Mouse (Mus musculus) bone marrow, adult 2 months (tissue): ENCODE measurements around the gene Odf4.

Experiments used
- CTCF ChIP-seq: fragments of 200-500 bp; IDR thresholded peaks from 2 replicates; pipeline ENCODE4 v1.5.1; 2011; ENCODE audit warnings: low read length, control low read depth; ENCODE audit not compliant: control insufficient read depth, insufficient read depth
- POLR2A ChIP-seq: fragments of 200-500 bp; IDR thresholded peaks from 2 replicates; pipeline ENCODE4 v1.6.1; 2011; ENCODE audit warnings: low read depth, mild to moderate bottlenecking, control low read depth, low read length, borderline replicate concordance; ENCODE audit not compliant: control insufficient read depth

DNA sequence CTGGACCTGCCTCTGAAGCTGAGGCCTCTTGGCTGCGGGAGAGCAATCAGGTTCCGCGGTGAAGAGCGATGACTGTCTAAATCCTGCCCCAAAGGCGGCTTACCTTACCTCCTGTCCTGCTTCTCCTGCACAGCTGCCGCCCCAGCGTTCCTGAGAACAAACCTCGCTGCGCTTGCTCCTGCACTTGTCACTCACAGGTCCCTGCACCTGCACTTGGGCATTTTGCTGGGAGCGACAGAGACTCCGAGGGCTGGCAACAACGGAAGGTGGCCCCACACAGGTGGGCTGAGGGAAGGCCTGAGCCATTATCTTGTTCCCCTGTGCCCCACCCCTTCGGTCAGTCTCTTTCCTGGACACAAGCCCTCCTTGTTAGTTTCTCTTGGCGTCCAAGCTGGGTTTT, 44.8 kb downstream of the Odf4 start:
- TF ChIP-seq POLR2A (no peak), CTCF (no peak)
